Mouse (Mus musculus): Measurements from ENCODE around the gene Gm9774.

GRCm38 (mm10) chr3:92429323-92429722, at the start of gene Gm9774:
- TF ChIP-seq EP300 (IDR thresholded peaks at IDR 0.05) (no peak), CTCF (IDR thresholded peaks at IDR 0.05) (no peak)

Measured in lung, postnatal 0 days (tissue).